Mouse (Mus musculus) bone marrow, adult 2 months (tissue): ENCODE measurements around the gene Trub1.

Experiments
- CTCF ChIP-seq: fragments of 200-500 bp; IDR thresholded peaks from 2 replicates; pipeline ENCODE4 v1.5.1; 2011; ENCODE audit warnings: low read length, control low read depth; ENCODE audit not compliant: control insufficient read depth, insufficient read depth
- POLR2A ChIP-seq: fragments of 200-500 bp; IDR thresholded peaks from 2 replicates; pipeline ENCODE4 v1.6.1; 2011; ENCODE audit warnings: low read depth, mild to moderate bottlenecking, control low read depth, low read length, borderline replicate concordance; ENCODE audit not compliant: control insufficient read depth

GRCm38 (mm10) chr19:57530212-57530611 is 77.5 kb downstream of the Trub1 start:
- TF ChIP-seq POLR2A (no peak), CTCF (no peak)
